Mouse (Mus musculus) lung, postnatal 0 days (tissue): Measurements from ENCODE around the gene Cstl1. TPM values are rescaled to one million over a fixed set of nuclear protein-coding genes. Genes with fewer than 3 reads are reported as not detected.

Experiments
- ATAC-seq: fragments of 200-750 bp; cut with Nextera tagmentation; 2 replicates; pipeline ENCODE4 v1.8.0; 2017; ENCODE audit warnings: moderate library complexity
- DNase-seq: peaks from one replicate; pipeline ENCODE4 v3.0.0-alpha.2; 2016; ENCODE audit warnings: low spot score
- H3K27ac ChIP-seq: fragments of 300-500 bp; sonication (generic); 2 replicates; pipeline ENCODE4 v1.5.1; 2014; ENCODE audit warnings: antibody characterized with exemption, mild to moderate bottlenecking, low read length, mixed read lengths
- H3K27me3 ChIP-seq: fragments of 300-500 bp; sonication (generic); replicated peaks from 2 replicates; pipeline ENCODE4 v1.6.1; 2014; ENCODE audit warnings: low read length, mixed read lengths; ENCODE audit not compliant: insufficient read depth
- H3K36me3 ChIP-seq: fragments of 300-500 bp; sonication (generic); 2 replicates; pipeline ENCODE4 v1.6.1; 2014; ENCODE audit warnings: low read length, mixed read lengths; ENCODE audit not compliant: insufficient read depth
- H3K4me1 ChIP-seq: fragments of 300-500 bp; sonication (generic); 2 replicates; pipeline ENCODE4 v1.6.1; 2014; ENCODE audit warnings: antibody characterized with exemption, low read depth, low read length, mixed read lengths; ENCODE audit not compliant: insufficient read depth
- H3K4me2 ChIP-seq: fragments of 300-500 bp; sonication (generic); replicated peaks from 2 replicates; pipeline ENCODE4 v1.6.1; 2014; ENCODE audit warnings: low read depth, mild to moderate bottlenecking, low read length, moderate library complexity, mixed read lengths
- H3K4me3 ChIP-seq: fragments of 300-500 bp; sonication (generic); 2 replicates; pipeline ENCODE4 v1.5.1; 2014; ENCODE audit warnings: low read depth, low read length
- H3K9ac ChIP-seq: fragments of 300-500 bp; sonication (generic); replicated peaks from 2 replicates; pipeline ENCODE4 v1.6.1; 2014; ENCODE audit warnings: low read depth, mild to moderate bottlenecking
- H3K9me3 ChIP-seq: fragments of 300-500 bp; sonication (generic); 2 replicates; pipeline ENCODE4 v1.6.1; 2016; ENCODE audit warnings: low read length, mixed read lengths
- CTCF ChIP-seq: IDR thresholded peaks from 2 replicates; pipeline ENCODE4 v1.5.1; 2016; ENCODE audit warnings: antibody characterized with exemption, mild to moderate bottlenecking
- EP300 ChIP-seq: IDR thresholded peaks from 2 replicates; pipeline ENCODE4 v1.6.1; 2016; ENCODE audit warnings: antibody characterized with exemption, mild to moderate bottlenecking, control low read depth
- WGBS: fragments of 180-500 bp; shearing (Covaris S2); extraction: QIAGEN DNeasy Blood & Tissue Kit; methylation state at CpG from one replicate; pipeline ENCODE4 v1.1.7; 2014; 5-methylcytosine and 5-hydroxymethylcytosine counted together
- polyA plus RNA-seq: library from polyadenylated mRNA; unstranded; fragments of >200 nt; fragmentation: Nextera tagmentation; extraction: Ambion mirVana; gene quantifications from 2 replicates; pipeline ENCODE4 v1.2.1, GENCODE M21; 2015

Cstl1 gene
- polyA plus RNA-seq, 1 experiment from 2014 or later, result not detected

GRCm38 (mm10) chr2:148801491-148801921 is 51.3 kb downstream of the Cstl1 start:
- H3K4me3 ChIP-seq, result no peak overlapping the region
- H3K4me2 ChIP-seq, result no peak overlapping the region
- H3K36me3 ChIP-seq, result no peaks in the 10 kb centered on the region
- no peak overlapping the region for H3K27ac ChIP-seq
- no peaks in the 10 kb centered on the region for H3K4me1 ChIP-seq
- 37% methylated on average over 3 of the region's 3 CpGs for WGBS
- TF ChIP-seq CTCF, result no peak
- TF ChIP-seq EP300, result no peak
- H3K9ac ChIP-seq, result no peak overlapping the region
- H3K27me3 ChIP-seq, result no peaks in the 10 kb centered on the region
- H3K9me3 ChIP-seq, result no peaks in the 10 kb centered on the region
- DNase-seq (no peak), ATAC-seq (no peak)

Other genes starting within 250 kb of the Cstl1 start
- gene Nxt1, start 77.8 kb upstream of the Cstl1 start, polyA plus RNA-seq, result 46.2 and 46.4 TPM in 2 replicates
- 21.3 and 23.7 TPM in 2 replicates for gene Gzf1, start 69.3 kb upstream of the Cstl1 start, polyA plus RNA-seq
- 1.4 TPM in 2 replicates for gene Napb, start 17.9 kb upstream of the Cstl1 start, polyA plus RNA-seq
- not detected in 2 replicates for gene Cst11, start 21.1 kb downstream of the Cstl1 start, polyA plus RNA-seq
- gene 8030411F24Rik, start 31.7 kb downstream of the Cstl1 start, polyA plus RNA-seq, result not detected in 2 replicates
- not detected in 2 replicates for gene Cst12, start 39.0 kb downstream of the Cstl1 start, polyA plus RNA-seq
- gene Cst8, start 48.4 kb downstream of the Cstl1 start, polyA plus RNA-seq, result 12.9 and 19.4 TPM in 2 replicates
- gene Cst13, start 69.7 kb downstream of the Cstl1 start, polyA plus RNA-seq, result not detected in 2 replicates
- gene Cst9, start 84.8 kb downstream of the Cstl1 start, polyA plus RNA-seq, result 1.5 and 2.5 TPM in 2 replicates
- 0.94 and 1.5 TPM in 2 replicates for gene 9230104L09Rik, start 114.7 kb downstream of the Cstl1 start, polyA plus RNA-seq
- gene Cst3, start 125.3 kb downstream of the Cstl1 start, polyA plus RNA-seq, result 755 and 866 TPM in 2 replicates